Mouse (Mus musculus) NIH3T3 (cell line): ENCODE results near the gene Rbm19.

ENCODE experiments used
- DNase-seq: peaks from one replicate; pipeline ENCODE4 v3.0.0-alpha.2; 2012; ENCODE audit warnings: low read depth

Gene Rbm19

DNA sequence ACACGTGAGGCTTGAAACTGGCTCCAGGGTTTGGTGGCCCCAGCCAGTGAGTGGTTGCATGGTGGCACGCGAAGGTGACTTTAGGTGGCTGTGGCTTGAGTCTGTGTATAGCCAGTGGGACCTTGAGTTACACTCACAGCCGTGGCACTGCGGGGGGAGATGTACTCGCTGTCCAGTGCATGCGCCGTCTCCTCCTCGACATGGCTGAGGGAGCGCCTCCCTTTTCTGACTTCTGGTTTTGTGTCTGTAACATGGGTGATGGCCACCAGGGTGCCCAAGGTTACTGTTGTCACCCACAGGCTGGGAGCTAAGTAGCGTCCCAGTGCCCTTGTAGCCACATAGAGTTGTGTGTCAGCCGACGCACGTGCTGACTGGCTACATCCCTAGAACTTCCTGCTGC lies 19.1 kb downstream of the Rbm19 start:
- no peak for DNase-seq

DNA sequence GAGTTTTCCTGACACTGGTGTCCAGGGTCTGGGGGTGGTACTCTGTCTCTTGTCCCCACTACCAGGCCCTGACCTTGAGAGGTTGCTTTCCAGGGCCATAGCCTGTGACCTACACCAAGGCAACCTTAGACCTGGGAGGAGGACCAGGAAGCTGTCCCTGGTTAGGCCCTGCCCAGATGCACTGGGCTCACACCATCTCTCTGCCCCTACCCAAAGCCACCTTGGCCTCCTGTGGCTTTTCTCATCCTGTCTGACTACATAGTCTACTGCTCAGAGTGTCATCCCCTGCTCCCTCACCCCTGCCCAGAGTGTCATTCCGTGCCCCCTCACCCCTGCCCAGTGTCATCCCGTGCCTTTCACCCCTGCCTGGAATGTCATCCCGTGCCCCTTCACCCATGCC lies 19.6 kb downstream of the Rbm19 start:
- DNase-seq = no peak

DNA sequence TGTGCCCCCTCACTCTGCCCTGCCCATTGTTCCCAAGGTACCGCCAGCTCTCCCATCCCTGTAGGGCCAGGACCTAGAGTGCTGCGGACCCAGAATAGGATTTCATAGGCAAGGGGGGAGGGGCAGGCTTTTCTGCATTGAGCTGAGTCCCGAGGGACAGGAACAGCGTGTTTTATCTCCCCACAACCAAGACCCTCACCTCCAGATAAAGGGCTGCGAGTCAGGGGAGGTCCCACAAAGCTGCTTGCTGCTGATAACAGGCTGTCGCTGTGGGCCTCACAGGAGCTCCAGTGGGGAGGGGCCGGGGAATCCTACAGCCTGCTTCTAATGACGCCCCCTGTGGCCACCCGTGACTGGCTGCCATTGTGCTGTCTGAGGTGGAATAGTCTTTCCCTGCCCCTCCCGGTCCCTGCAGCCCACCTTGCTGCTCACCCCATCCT lies 20.0 kb downstream of the Rbm19 start:
- no peak for DNase-seq

DNA sequence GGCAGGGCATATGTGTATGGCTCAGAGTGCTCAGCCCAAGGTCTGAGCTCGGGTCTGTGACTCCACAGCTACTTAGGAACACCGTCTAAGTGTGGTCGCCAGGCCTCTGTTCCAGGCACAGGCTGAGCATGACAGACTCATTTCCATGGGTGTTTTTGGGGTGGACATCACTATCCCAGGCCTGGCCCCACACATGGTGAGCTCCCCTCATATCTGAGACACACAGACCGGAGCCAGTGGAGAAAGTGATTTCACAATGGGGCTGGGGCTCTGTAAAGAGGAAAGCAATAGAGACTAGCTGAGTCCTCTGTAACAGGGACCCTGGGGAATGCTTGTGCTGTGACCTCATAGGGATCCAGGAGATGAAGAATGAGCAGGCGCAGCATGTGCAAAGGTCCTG lies 20.8 kb downstream of the Rbm19 start:
- DNase-seq = no peak

DNA sequence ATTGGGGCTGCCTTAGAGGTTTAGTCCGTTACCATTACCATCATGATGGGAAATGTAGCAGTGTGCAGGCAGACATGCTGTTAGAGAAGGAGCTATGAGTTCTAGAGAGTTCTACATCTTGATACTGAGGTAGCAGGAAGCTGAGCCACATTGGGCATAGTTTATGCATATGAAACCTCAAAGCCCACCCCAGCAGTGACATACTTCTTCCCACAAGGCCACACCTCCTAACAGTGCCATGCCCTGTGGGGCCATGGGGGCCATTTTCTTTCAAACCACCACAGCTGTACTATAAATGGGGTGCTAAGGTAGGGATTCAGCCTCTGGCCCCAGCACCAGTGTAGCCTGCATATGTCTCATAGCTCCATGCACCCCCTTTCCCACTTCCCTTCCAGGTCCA lies 21.6 kb downstream of the Rbm19 start:
- DNase-seq = no peak

DNA sequence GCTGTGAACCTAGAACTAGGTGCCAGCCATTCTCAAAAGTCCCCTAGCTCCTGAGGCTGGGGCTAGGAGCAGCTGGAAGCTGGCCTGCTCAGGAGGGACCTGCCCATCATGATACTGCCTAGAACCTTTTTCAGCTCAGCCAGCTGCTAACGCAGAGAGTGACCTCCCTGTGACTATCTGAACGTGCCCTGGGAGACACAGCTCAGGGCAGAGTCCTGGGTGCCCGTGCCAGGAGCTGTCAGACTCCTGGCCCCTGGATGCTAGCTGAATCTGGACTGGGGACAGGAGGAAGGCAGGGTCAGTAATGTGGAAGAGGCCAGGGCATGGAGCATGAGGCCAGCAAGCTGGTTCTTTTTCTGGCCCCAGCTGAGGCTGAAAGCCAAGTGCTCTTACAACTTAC lies 22.1 kb downstream of the Rbm19 start:
- no peak for DNase-seq

DNA sequence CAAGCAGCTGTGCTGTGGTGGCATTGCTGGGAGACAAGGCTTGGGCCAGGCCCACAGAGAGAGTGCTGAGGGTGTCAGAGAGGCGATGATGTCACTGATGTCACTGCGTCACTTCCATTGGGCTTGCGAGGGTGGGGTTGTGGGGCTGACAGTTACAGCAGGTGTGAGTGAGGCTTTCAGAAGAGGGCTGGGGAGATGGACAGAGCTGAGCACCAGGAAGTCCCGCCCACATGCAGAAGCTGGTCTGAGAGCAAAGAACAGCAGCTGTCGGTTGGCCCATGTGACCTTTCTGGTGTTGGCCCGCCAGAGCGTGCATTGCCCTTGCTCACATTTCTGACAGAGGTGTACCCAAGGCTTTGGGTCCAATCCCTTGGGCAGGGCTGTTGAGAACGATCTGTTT lies 23.0 kb downstream of the Rbm19 start:
- DNase-seq = no peak

DNA sequence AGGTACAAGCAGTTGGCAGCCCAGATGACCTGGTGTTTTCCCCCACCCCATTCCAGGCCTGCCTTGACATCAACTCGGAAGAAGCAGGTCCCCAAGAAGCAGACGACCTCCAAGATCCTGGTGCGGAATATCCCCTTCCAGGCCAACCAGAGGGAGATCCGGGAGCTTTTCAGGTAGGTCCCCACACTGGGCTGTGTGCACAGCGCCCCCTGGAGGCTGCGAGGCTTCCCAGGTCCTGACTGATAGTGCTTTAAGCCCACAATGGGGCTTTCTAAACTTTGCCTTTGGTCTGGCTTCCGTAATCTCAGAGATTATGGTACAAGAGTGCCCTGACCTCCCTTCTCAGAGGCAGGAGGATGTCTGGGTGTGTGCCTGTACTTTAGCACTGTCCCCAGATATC lies 27.7 kb downstream of the Rbm19 start:
- peak; percentile 45 for DNase-seq

DNA sequence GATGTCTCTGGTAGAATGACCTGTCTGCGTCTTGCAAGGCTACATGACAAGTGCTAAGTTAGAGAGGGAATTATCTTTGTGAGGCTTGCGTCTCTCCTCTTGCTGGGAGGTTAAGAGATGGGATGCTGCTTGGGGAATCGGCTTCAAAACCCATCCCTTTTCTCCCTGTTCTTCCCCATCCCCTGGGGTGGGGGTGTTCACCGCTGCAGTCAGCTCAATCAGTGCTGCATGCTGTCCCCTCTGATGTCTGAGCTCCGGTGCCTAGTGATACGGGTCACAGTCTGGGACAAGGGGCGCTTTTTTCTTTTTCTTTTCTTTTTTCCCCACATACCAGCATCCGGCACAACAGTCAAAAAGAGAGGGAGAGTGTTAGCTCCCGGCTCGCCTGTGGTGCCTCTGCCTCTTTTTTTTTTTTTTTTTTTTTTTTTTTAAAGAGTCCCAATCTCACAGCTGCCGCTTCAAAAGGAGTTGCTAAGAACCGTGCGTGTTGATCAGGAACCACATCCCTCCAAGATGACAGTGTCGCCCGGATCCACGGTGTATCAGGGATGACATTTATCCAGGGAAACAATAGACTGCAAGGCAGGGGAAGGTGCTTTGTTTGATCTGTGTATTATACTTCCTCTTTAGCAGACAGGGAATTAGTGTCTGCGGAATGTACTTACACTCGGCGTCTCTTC lies 29.2 kb downstream of the Rbm19 start:
- no peak for DNase-seq

DNA sequence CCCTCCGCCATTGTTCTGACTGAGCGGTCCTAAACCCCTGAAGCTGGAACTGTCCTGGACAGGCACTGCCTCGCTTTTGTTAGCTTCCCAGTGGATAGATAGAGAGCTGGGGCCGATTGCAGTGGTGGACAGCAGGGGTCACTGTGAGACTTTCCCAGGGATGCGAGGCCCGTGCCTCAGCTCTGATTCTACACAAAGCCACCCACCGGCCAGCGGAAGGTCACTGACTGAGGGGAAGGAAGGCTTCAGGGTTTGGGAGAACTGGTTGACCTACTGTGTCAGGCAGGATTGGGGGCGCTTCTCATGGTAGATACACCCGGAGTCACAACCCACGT lies 29.8 kb downstream of the Rbm19 start:
- DNase-seq = peak; percentile 50

DNA sequence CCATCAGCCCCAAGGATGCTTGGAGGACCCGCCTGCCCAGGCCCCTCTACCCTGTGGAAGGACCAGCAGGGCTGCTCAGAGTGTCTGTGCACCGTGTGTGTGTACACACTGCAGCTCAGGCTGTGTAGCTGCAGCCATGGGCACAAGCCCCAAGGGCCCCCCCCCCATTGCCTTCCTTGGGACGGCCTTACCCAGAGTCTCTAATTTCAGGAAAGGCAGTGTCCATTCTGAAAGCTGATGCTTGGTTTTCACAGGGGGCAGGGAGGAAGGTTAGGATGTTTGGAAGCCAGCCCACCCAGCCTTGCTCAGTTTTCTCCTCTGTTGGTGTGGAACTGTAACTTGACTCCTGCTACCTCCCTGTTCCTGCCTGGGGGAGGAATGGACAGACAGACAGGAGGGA lies 30.6 kb downstream of the Rbm19 start:
- peak; percentile 65 for DNase-seq

DNA sequence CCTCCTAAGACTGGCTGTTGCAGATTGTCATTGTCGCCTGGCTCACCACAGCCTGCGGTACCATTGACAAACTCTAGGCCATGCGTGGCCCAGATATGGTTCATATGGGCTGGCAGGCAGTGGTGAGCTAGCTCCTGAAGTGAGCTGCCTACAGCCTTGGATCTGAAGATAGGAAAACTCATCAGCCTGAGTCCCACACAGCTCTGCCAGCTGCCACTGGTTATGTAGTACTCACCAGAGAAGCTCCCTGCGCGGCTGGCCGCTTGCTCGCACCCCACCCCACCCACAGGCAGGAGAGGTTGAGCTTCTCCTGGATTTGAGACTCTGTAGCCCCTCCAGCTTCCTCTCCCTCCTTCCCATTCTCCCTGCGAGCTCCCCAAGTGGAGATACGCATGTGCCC lies 32.0 kb downstream of the Rbm19 start:
- DNase-seq = no peak

DNA sequence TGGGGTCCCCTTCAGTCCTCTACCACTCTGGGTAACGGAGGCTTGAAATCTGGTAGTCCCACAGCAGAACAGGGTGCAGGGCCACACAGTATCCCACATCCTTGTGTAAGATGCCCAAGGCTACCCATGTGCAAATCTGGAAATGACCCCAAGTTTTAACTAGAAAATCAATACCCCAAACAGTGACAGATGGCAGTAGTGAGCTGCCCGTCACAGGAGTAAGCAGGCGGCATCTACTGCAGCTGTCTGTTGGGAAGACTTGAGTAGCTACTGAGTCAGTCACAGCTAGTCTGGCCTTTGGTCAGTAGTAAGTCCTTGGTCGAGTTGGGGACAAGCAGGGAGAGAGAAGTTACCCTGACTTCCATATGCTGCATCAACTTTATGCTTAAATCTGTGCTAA lies 34.9 kb downstream of the Rbm19 start:
- peak; percentile 32 for DNase-seq

DNA sequence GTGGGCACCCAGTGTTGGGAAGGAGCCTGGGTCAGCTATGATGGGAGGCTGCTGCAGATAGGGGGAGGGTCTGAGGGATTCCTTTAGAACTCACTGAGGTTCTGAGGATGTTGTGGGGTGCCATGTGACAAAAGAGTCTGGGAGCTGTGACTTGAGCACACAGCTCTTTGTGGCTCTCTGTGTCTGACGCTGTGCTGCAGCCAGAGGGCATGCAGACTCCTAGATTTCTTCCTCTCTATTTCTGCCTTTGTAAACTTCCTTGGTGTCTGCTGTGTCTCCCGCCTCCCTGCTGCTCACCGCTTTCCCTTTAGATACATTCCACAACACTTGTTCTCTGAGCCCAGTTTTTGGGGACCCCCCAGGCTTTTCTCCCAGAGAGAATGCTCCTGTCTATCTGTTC lies 36.9 kb downstream of the Rbm19 start:
- no peak for DNase-seq

DNA sequence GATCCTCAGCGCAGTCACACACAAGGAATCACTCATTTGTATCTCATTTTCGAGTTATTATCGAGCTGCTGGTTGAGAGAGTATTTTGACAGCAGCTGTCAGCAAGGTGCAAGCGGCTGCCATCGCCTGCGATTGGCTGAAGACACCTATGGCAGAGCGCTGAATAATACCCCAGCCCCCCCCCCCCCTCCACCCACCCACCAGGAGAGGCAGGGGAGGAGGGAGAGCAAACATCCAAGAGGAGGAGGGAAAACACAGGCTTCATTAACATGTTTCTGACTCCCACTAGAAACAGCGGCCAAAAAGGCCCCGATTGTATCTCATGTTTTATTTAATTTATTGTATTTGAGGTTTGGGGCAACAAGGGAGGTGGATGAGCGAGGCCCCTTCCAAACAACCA lies 39.4 kb downstream of the Rbm19 start:
- DNase-seq = no peak

DNA sequence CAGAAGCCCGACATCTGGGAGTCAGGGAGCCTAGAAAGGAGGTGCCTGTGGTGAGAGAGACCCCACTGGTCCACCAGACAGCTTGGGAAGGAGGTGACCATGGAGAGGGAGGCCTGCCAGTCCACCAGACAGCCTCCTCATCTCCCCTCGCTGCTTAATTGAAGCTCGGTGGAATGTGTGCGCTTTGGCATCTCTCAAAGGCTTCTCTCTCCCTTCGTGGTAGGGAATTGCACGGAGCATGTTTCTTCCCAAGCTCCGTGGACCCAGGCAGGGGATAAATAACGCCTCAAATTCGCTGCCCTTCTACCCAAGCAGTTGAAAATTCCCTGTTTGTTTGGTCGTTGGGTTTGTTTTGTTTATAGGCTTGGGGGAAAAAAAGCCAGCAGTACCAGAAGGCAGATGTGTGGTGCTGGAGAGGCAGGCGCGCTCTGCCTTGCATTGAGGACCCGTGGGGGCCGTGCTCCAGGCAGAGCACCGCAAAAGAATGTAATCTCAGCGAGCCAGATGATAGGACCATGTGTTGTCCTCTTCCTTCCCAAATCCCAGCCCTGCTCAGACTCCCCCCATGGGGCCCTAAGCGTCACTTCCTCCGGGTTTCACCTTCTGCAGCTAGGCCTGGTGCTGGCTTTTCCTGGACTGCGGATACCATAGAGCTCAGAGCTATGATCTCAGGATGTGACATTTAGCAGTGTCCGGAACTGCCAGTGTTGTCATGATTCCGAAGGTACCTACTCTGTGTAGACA lies 40.1 kb downstream of the Rbm19 start:
- DNase-seq = no peak

DNA sequence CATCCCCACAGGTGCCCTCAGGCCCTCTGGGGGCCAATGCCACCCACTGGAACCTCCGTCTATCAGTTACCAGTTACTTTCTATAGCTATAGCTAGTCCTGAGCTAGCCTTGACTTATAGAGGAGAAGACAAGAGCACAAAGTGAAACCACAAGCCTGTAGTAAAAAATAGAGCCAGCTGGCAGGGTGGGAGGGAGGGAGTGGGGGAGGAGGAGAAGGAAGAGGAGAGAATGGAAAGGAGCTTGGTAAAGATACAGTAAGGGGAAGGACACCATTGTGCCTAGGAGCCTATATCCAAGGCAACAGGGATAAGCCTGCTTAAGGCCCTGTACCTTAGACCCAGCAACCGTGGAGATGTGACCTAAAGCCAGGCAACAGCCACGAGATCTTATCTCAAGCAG lies 40.9 kb downstream of the Rbm19 start:
- no peak for DNase-seq

DNA sequence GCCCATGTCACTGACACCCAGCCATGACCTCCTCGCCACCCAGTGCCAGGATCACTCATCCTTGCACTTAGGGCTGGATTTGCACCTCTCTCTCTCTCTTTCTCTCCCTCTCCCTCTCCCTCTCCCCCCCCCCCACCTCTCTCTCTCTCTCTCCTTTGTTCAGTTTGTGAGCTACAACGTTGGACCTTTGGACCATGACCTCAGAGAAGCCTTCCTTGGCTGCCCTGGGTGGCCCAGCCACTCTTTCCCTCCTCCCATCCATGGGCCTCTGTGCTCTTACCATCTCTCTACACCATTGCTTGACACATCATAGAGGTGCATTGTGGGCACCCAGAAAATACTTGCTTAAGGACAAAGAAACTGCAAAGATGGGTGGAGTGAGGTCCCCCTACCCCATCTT lies 42.2 kb downstream of the Rbm19 start:
- DNase-seq = no peak

DNA sequence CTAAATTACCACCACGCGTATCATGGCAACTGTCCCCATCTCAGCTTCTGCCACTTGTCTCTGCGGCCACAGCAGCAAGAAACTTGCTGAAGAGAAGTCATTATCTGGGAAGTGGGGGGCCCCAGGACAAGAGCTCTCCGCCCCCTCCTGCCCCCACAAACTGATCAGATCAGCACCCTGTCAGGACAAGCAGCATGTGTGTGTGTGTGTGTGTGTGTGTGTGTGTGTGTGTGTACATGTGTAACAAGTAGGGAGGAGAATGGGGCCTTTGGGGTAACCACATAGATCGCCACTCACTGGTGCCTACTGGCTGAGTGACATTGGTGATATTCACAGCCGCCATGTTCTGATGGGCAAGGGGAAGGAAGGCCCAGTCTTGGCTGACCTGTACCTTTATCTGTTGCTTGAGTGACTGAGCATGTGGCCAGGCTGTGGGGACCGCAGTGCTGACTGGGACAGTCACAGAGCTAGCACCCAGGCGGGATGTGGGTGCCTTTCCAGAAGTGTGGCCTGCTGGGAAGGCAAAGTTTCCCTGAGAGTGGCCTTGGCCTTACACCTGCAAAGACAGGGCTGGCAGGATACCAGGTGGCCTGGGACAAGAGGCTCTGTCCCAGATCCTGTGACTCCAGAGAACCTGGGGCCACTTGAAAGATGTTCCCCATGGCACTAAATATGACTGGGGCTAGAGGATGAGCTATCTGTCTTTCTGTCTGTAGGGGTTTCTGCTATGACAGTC lies 44.8 kb downstream of the Rbm19 start:
- DNase-seq = no peak

DNA sequence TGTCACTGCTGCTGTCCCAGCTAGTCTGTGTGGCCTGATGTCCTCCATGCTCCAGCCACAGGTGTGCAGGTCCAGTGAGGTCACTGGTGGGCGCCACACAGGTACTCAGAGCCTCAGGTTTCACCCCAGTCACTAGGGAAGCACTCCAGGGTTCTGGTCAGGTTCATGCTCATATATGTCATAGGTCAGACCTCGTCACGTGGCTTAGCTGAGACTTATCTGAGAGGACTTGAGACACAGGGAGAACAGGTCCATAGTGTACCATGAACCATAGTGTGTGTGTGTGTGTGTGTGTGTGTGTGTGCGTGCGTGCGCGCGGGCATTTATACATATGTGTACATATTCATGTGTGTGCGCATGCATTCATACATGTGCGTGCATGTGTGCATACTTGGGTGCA lies 46.4 kb downstream of the Rbm19 start:
- no peak for DNase-seq

DNA sequence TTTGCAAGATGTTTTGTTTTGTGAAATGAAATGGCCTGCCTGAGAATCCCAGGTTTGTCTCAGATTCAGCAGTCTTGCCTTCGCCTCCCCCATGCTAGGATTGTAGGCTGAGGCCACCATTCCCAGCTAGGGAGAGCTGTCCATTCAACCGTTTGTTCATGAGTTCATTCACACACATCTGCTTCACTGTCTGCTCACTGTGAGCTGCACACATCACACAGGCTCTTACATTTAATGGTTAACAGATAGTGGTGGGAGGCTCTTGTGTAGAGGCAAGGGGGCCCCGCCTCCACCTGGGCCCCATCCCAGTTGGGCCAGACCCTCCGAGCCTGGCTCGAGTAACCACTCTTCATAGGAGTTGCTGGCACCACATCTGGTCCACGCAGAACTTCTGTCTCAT lies 47.2 kb downstream of the Rbm19 start:
- DNase-seq = no peak

DNA sequence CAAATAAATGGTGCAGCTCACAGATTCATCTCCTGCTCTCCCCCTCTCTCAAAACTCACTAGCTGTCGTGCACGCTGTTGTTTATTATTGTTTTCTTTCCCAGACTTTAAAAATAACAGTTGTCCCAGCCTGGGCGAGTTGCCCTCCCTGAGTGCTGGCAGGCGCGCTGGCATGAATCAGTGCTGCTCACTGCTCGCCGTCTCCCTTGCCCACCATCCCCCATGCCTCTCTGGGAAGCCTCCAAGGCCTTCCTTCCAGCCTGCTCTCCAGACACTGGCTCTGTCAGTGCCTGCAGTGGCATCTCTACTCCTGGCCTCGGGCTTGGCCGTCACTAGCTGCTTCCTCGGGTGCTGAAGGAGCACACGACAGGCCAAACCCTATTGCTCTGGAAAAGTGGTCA lies 48.2 kb downstream of the Rbm19 start:
- peak; percentile 46 for DNase-seq
